Mouse (Mus musculus) hindbrain, embryonic 11.5 days (tissue): ENCODE measurements around the gene Gcn1l1. TPM values are rescaled to one million over a fixed set of nuclear protein-coding genes. Genes with fewer than 3 reads are reported as not detected.

Experiments
- ATAC-seq: fragments of 200-750 bp; cut with Nextera tagmentation; 2 replicates; pipeline ENCODE4 v1.8.0; 2017; ENCODE audit warnings: mild to moderate bottlenecking, moderate TSS enrichment, moderate library complexity; ENCODE audit not compliant: low FRiP score
- DNase-seq: peaks from one replicate; pipeline ENCODE4 v3.0.0-alpha.2; 2015; ENCODE audit warnings: low spot score
- H3K27ac ChIP-seq: fragments of 300-500 bp; sonication (generic); 2 replicates; pipeline ENCODE4 v1.5.1; 2014; ENCODE audit warnings: mild to moderate bottlenecking, low read depth, low read length
- H3K27me3 ChIP-seq: fragments of 300-500 bp; sonication (generic); 2 replicates; pipeline ENCODE4 v1.6.1; 2014; ENCODE audit warnings: mild to moderate bottlenecking, low read length, moderate library complexity, mixed read lengths; ENCODE audit not compliant: control insufficient read depth, insufficient read depth
- H3K36me3 ChIP-seq: fragments of 300-500 bp; sonication (generic); 2 replicates; pipeline ENCODE4 v1.6.1; 2014; ENCODE audit warnings: mild to moderate bottlenecking, low read length, moderate library complexity, mixed read lengths; ENCODE audit not compliant: control insufficient read depth, insufficient read depth
- H3K4me1 ChIP-seq: fragments of 300-500 bp; sonication (generic); replicated peaks from 2 replicates; pipeline ENCODE4 v1.6.1; 2014; ENCODE audit warnings: low read length, mixed read lengths; ENCODE audit not compliant: control insufficient read depth, insufficient read depth
- H3K4me2 ChIP-seq: fragments of 300-500 bp; sonication (generic); replicated peaks from 2 replicates; pipeline ENCODE4 v1.6.1; 2014; ENCODE audit warnings: mild to moderate bottlenecking, low read depth, low read length
- H3K4me3 ChIP-seq: fragments of 300-500 bp; sonication (generic); 2 replicates; pipeline ENCODE4 v1.5.1; 2014; ENCODE audit warnings: low read depth, low read length
- H3K9ac ChIP-seq: fragments of 300-500 bp; sonication (generic); 2 replicates; pipeline ENCODE4 v1.6.1; 2014; ENCODE audit warnings: low read depth, low read length
- H3K9me3 ChIP-seq: fragments of 300-500 bp; sonication (generic); 2 replicates; pipeline ENCODE4 v1.6.1; 2016; ENCODE audit warnings: low read length; ENCODE audit not compliant: control insufficient read depth
- WGBS: fragments of 180-500 bp; shearing (Covaris S2); extraction: QIAGEN DNeasy Blood & Tissue Kit; methylation state at CpG from one replicate; pipeline ENCODE4 v1.1.7; 2014; 5-methylcytosine and 5-hydroxymethylcytosine counted together
- polyA plus RNA-seq: library from polyadenylated mRNA; unstranded; fragments of >200 nt; fragmentation: Nextera tagmentation; extraction: Ambion mirVana; gene quantifications from 2 replicates; pipeline ENCODE4 v1.2.1, GENCODE M21; 2014

Gcn1l1 gene
- polyA plus RNA-seq, 1 experiment from 2014 or later: 39.4 TPM

GRCm38 (mm10) chr5:115626237-115626886, 61.3 kb downstream of the Gcn1l1 start:
- H3K4me2 ChIP-seq: no peak overlapping the region
- no peak overlapping the region for H3K4me3 ChIP-seq
- H3K9ac ChIP-seq: no peak overlapping the region
- ATAC-seq (no peak), DNase-seq (no peak)
- WGBS: 92% methylated on average over 10 of the region's 10 CpGs
- no peaks in the 10 kb centered on the region for H3K27me3 ChIP-seq
- no peaks in the 10 kb centered on the region for H3K9me3 ChIP-seq
- H3K36me3 ChIP-seq: no peaks in the 10 kb centered on the region
- no peaks in the 10 kb centered on the region for H3K4me1 ChIP-seq
- H3K27ac ChIP-seq: no peak overlapping the region

GRCm38 (mm10) chr5:115628083-115628482, 63.0 kb downstream of the Gcn1l1 start:
- peaks cover 4% of the 10 kb centered on the region; the same call in 1 of the 2 replicates for H3K4me1 ChIP-seq
- WGBS: 84% methylated on average over 8 of the region's 8 CpGs
- ATAC-seq (no peak), DNase-seq (no peak)
- H3K9me3 ChIP-seq: no peaks in the 10 kb centered on the region
- no peak overlapping the region for H3K4me2 ChIP-seq
- H3K4me3 ChIP-seq: no peak overlapping the region
- no peak overlapping the region for H3K27ac ChIP-seq
- no peaks in the 10 kb centered on the region for H3K36me3 ChIP-seq
- H3K27me3 ChIP-seq: no peaks in the 10 kb centered on the region
- H3K9ac ChIP-seq: no peak overlapping the region

- Histone ChIP-seq H3K36me3 (no peaks in the 10 kb centered on the region), H3K4me2 (no peak overlapping the region), H3K4me3 (no peak overlapping the region), H3K27me3 (no peaks in the 10 kb centered on the region), H3K4me1 (peaks cover 4% of the 10 kb centered on the region; the same call in 1 of the 2 replicates), H3K9me3 (no peaks in the 10 kb centered on the region), H3K27ac (no peak overlapping the region), H3K9ac (no peak overlapping the region)
- DNase-seq (no peak), ATAC-seq (no peak)
- WGBS: 92% methylated on average over 4 of the region's 4 CpGs
Observed at GRCm38 (mm10) chr5:115629672-115630071, 64.6 kb downstream of the Gcn1l1 start.

GRCm38 (mm10) chr5:115630291-115630690, 65.2 kb downstream of the Gcn1l1 start:
- H3K4me1 ChIP-seq: peaks cover 4% of the 10 kb centered on the region; the same call in 1 of the 2 replicates
- H3K4me3 ChIP-seq: no peak overlapping the region
- 46% methylated on average over 5 of the region's 5 CpGs for WGBS
- no peak overlapping the region for H3K9ac ChIP-seq
- H3K27me3 ChIP-seq: no peaks in the 10 kb centered on the region
- H3K27ac ChIP-seq: no peak overlapping the region
- no peaks in the 10 kb centered on the region for H3K9me3 ChIP-seq
- H3K36me3 ChIP-seq: no peaks in the 10 kb centered on the region
- no peak for DNase-seq
- ATAC-seq: no peak
- no peak overlapping the region for H3K4me2 ChIP-seq

- peak within 1 kb of the TSS; percentile 79 for H3K9ac ChIP-seq
- peak within 1 kb of the TSS; percentile 84 for H3K27ac ChIP-seq
- DNase-seq: peak; percentile 99
- H3K4me1 ChIP-seq: peaks cover 4% of the 10 kb centered on the region; the same call in 1 of the 2 replicates
- WGBS: under 1% methylated on average over 48 of the region's 125 CpGs
- H3K27me3 ChIP-seq: no peaks in the 10 kb centered on the region
- H3K4me2 ChIP-seq: peak within 1 kb of the TSS; percentile 79
- no peaks in the 10 kb centered on the region for H3K9me3 ChIP-seq
- peak; percentile 85 for ATAC-seq
- peak within 1 kb of the TSS; percentile 86 for H3K4me3 ChIP-seq
- H3K36me3 ChIP-seq: no peaks in the 10 kb centered on the region
Observed at GRCm38 (mm10) chr5:115631505-115632357, 66.7 kb downstream of the Gcn1l1 start, which contains the start of gene Rab35. Rab35 (plus strand) TSS chr5:115631908.

GRCm38 (mm10) chr5:115632358-115632714, 67.3 kb downstream of the Gcn1l1 start:
- Histone ChIP-seq H3K27me3 (no peaks in the 10 kb centered on the region), H3K4me1 (peaks cover 4% of the 10 kb centered on the region; the same call in 1 of the 2 replicates)
- no peak; the same call in 1 of the 2 replicates for ATAC-seq

GRCm38 (mm10) chr5:115633060-115633459, 68.0 kb downstream of the Gcn1l1 start:
- Histone ChIP-seq H3K4me2 (peak overlapping the region; percentile 40), H3K9me3 (no peaks in the 10 kb centered on the region), H3K27ac (no peak overlapping the region), H3K9ac (peak overlapping the region; percentile 79), H3K27me3 (no peaks in the 10 kb centered on the region), H3K36me3 (no peaks in the 10 kb centered on the region), H3K4me3 (peak overlapping the region; percentile 86), H3K4me1 (peaks cover 4% of the 10 kb centered on the region; the same call in 1 of the 2 replicates)
- DNase-seq (peak; percentile 11), ATAC-seq (no peak)
- WGBS: 71% methylated on average over 4 of the region's 4 CpGs

More at GRCm38 (mm10) chr5:115632358-115632714, 67.3 kb downstream of the Gcn1l1 start:
- WGBS: 2% methylated on average over 21 of the region's 30 CpGs
- Histone ChIP-seq H3K4me3 (peak overlapping the region; percentile 86), H3K36me3 (no peaks in the 10 kb centered on the region), H3K9me3 (no peaks in the 10 kb centered on the region), H3K4me2 (peak overlapping the region; percentile 40), H3K27ac (peak overlapping the region; percentile 84; the same call in 1 of the 2 replicates), H3K9ac (peak overlapping the region; percentile 79)
- DNase-seq: peak; percentile 55

GRCm38 (mm10) chr5:115634046-115634445, 69.0 kb downstream of the Gcn1l1 start:
- Histone ChIP-seq H3K9me3 (no peaks in the 10 kb centered on the region), H3K27ac (no peak overlapping the region), H3K27me3 (no peaks in the 10 kb centered on the region), H3K4me2 (no peak overlapping the region), H3K36me3 (no peaks in the 10 kb centered on the region), H3K4me3 (no peak overlapping the region), H3K9ac (no peak overlapping the region), H3K4me1 (peaks cover 4% of the 10 kb centered on the region; the same call in 1 of the 2 replicates)
- ATAC-seq (no peak), DNase-seq (no peak)
- 92% methylated on average over 8 of the region's 8 CpGs for WGBS
